Mouse (Mus musculus) MEL (cell line): ENCODE measurements around the gene Tmem106a. TPM values are rescaled to one million over a fixed set of nuclear protein-coding genes. Genes with fewer than 3 reads are reported as not detected.

Source experiments
- DNase-seq: peaks from one replicate; pipeline ENCODE4 v3.0.0; 2011; ENCODE audit warnings: low read depth, low spot score
- H3K27ac ChIP-seq: 2 replicates; pipeline ENCODE4 v1.5.1; 2012; ENCODE audit warnings: low read depth, mild to moderate bottlenecking, control low read depth, low read length, moderate library complexity; ENCODE audit not compliant: control insufficient read depth
- H3K27me3 ChIP-seq, 2 experiments: fragments of 150-350 bp in 1 of 2; sonication (generic) in 1 of 2; 2 replicates each; pipeline ENCODE4 v1.6.1; 2012; ENCODE audit warnings: low read length in 2 of 2, mild to moderate bottlenecking in 2 of 2, improper control_type of control experiment in 1 of 2, moderate library complexity in 1 of 2; ENCODE audit not compliant: insufficient read depth in 2 of 2, control insufficient read depth in 1 of 2
- H3K36me3 ChIP-seq, 2 experiments: 2 replicates each; pipeline ENCODE4 v1.6.1; 2012 to 2014; ENCODE audit warnings: low read length in 2 of 2, improper control_type of control experiment in 1 of 2, inconsistent platforms in 1 of 2, mild to moderate bottlenecking in 1 of 2; ENCODE audit not compliant: insufficient read depth in 2 of 2, control insufficient read depth in 1 of 2
- H3K4me1 ChIP-seq, 2 experiments: fragments of 150-350 bp in 1 of 2; sonication (generic) in 1 of 2; 2 replicates each; pipeline ENCODE4 v1.6.1; 2012; ENCODE audit warnings: low read length in 2 of 2, improper control_type of control experiment in 1 of 2, mild to moderate bottlenecking in 1 of 2; ENCODE audit not compliant: insufficient read depth in 2 of 2, control insufficient read depth in 1 of 2
- H3K4me3 ChIP-seq, 2 experiments: fragments of 150-350 bp in 1 of 2; sonication (generic) in 1 of 2; 2 replicates each; pipeline ENCODE4 v1.5.1; 2012; ENCODE audit warnings: low read depth in 2 of 2, low read length in 2 of 2, mild to moderate bottlenecking in 2 of 2, moderate library complexity in 2 of 2, control low read depth in 1 of 2, improper control_type of control experiment in 1 of 2; ENCODE audit not compliant: control insufficient read depth in 1 of 2, insufficient read depth in 1 of 2
- H3K79me2 ChIP-seq: 2 replicates; pipeline ENCODE4 v1.6.1; 2012; ENCODE audit warnings: mild to moderate bottlenecking, low read length, moderate library complexity; ENCODE audit not compliant: control insufficient read depth, poor library complexity, insufficient read depth
- H3K9ac ChIP-seq: 2 replicates; pipeline ENCODE4 v1.6.1; 2012; ENCODE audit warnings: low read depth, mild to moderate bottlenecking, control low read depth, low read length, moderate library complexity; ENCODE audit not compliant: control insufficient read depth, poor library complexity, severe bottlenecking
- H3K9me3 ChIP-seq: fragments of 150-350 bp; sonication (generic); replicated peaks from 2 replicates; pipeline ENCODE4 v1.6.1; 2012; ENCODE audit warnings: mild to moderate bottlenecking, low read length, improper control_type of control experiment, moderate library complexity; ENCODE audit not compliant: insufficient read depth
- CHD1 ChIP-seq: IDR thresholded peaks from 2 replicates; pipeline ENCODE4 v1.6.1; 2012; ENCODE audit warnings: low read depth, mild to moderate bottlenecking, inconsistent platforms, low read length, improper control_type of control experiment
- CHD2 ChIP-seq: IDR thresholded peaks from 2 replicates; pipeline ENCODE4 v1.6.1; 2011; ENCODE audit warnings: low read length, improper control_type of control experiment
- CTCF ChIP-seq, 3 experiments: IDR thresholded peaks in 2 of 3; conservative IDR thresholded peaks in 1 of 3; 2 replicates each; pipeline ENCODE4 v1.5.1; 2011 to 2012; ENCODE audit warnings: low read length in 3 of 3, low read depth in 2 of 3, mild to moderate bottlenecking in 2 of 3, improper control_type of control experiment in 1 of 3, inconsistent platforms in 1 of 3, mixed read lengths in 1 of 3, moderate library complexity in 1 of 3; ENCODE audit not compliant: control insufficient read depth in 1 of 3, insufficient read depth in 1 of 3, poor library complexity in 1 of 3, severe bottlenecking in 1 of 3
- EP300 ChIP-seq, 2 experiments: IDR thresholded peaks; 2 replicates each; pipeline ENCODE4 v1.6.1; 2011; ENCODE audit warnings: improper control_type of control experiment in 2 of 2, low read length in 2 of 2, low read depth in 1 of 2, mild to moderate bottlenecking in 1 of 2
- HCFC1 ChIP-seq: IDR thresholded peaks from 2 replicates; pipeline ENCODE4 v1.6.1; 2012; ENCODE audit warnings: low read depth, mild to moderate bottlenecking, inconsistent platforms, low read length, improper control_type of control experiment, moderate library complexity
- MAX ChIP-seq: IDR thresholded peaks from 2 replicates; pipeline ENCODE4 v1.6.1; 2011; ENCODE audit warnings: low read length, improper control_type of control experiment
- MAZ ChIP-seq: IDR thresholded peaks from 2 replicates; pipeline ENCODE4 v1.6.1; 2012; ENCODE audit warnings: low read depth, mild to moderate bottlenecking, inconsistent platforms, low read length, improper control_type of control experiment
- MXI1 ChIP-seq: IDR thresholded peaks from 2 replicates; pipeline ENCODE4 v1.6.1; 2011; ENCODE audit warnings: mild to moderate bottlenecking, low read depth, low read length, improper control_type of control experiment
- MYC ChIP-seq: IDR thresholded peaks from 2 replicates; pipeline ENCODE4 v1.6.1; 2011; ENCODE audit warnings: low read depth, mild to moderate bottlenecking, low read length, improper control_type of control experiment, moderate library complexity
- NRF1 ChIP-seq: IDR thresholded peaks from 2 replicates; pipeline ENCODE4 v1.6.1; 2014; ENCODE audit warnings: low read depth, mild to moderate bottlenecking, inconsistent platforms, low read length, improper control_type of control experiment, moderate library complexity; ENCODE audit not compliant: poor library complexity, insufficient read depth, severe bottlenecking
- RCOR1 ChIP-seq: IDR thresholded peaks from 2 replicates; pipeline ENCODE4 v1.6.1; 2012; ENCODE audit warnings: low read depth, mild to moderate bottlenecking, inconsistent platforms, low read length, improper control_type of control experiment
- SMC3 ChIP-seq: IDR thresholded peaks from 2 replicates; pipeline ENCODE4 v1.6.1; 2011; ENCODE audit warnings: low read depth, low read length, improper control_type of control experiment
- TBP ChIP-seq: IDR thresholded peaks from 2 replicates; pipeline ENCODE4 v1.8.0; 2011; ENCODE audit warnings: low read depth, low read length, improper control_type of control experiment
- TCF12 ChIP-seq: IDR thresholded peaks from 2 replicates; pipeline ENCODE4 v1.6.1; 2014; ENCODE audit warnings: low read depth, mild to moderate bottlenecking, inconsistent platforms, low read length, improper control_type of control experiment, moderate library complexity
- USF1 ChIP-seq: IDR thresholded peaks from 2 replicates; pipeline ENCODE4 v1.6.1; 2014; ENCODE audit warnings: low read depth, mild to moderate bottlenecking, inconsistent platforms, low read length, improper control_type of control experiment, moderate library complexity
- ZC3H11A ChIP-seq: IDR thresholded peaks from 2 replicates; pipeline ENCODE4 v1.6.1; 2012; ENCODE audit warnings: low read depth, mild to moderate bottlenecking, inconsistent platforms, low read length, improper control_type of control experiment
- ZKSCAN1 ChIP-seq: IDR thresholded peaks from 2 replicates; pipeline ENCODE4 v1.6.1; 2012; ENCODE audit warnings: low read depth, mild to moderate bottlenecking, inconsistent platforms, low read length, improper control_type of control experiment, moderate library complexity
- ZMIZ1 ChIP-seq: IDR thresholded peaks from 2 replicates; pipeline ENCODE4 v1.6.1; 2012; ENCODE audit warnings: low read depth, mild to moderate bottlenecking, inconsistent platforms, low read length, improper control_type of control experiment, moderate library complexity
- polyA plus RNA-seq, 2 experiments: library from polyadenylated mRNA; stranded (reverse) in 1 of 2; unstranded in 1 of 2; fragments of >175 nt in 1 of 2; fragments of >200 nt in 1 of 2; gene quantifications; 2 replicates each; pipeline versions ENCODE4 v1.2.1 to v1.2.4; 2012; ENCODE audit warnings: low replicate concordance in 2 of 2, low read depth in 1 of 2; ENCODE audit not compliant: insufficient read length in 2 of 2, insufficient read depth in 1 of 2, missing spikeins in 1 of 2
- total RNA-seq: library from RNA; depleted of rRNA; stranded (reverse); fragments of 300-350 nt; gene quantifications from 2 replicates; pipeline ENCODE4 v1.2.3, GENCODE M21; 2012

Gene Tmem106a
- total and polyA plus RNA-seq, 3 experiments: 0.23 to 0.81 TPM; not detected in 1

DNA sequence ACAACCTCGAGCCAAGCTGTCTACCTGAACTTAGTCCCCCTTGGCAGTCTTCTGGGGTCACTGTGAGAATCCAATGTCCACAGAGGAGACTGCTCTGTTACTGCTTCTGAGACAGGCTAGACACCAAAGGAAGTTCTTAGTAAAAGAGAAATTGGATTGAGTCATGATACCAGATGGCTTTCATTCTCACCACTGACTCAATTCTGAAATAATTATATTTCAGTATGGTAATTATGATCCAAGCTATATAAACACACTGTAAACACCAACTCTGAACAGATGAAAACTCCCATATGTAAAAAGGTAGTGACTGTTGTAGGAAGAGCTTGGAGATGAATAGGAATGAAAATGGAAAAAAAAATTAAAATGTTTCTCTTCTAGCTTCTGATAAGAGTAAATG lies 37.9 kb upstream of the Tmem106a start:
- no peak overlapping the region for H3K9ac ChIP-seq
- no peak overlapping the region for H3K27ac ChIP-seq
- no peak overlapping the region for H3K4me3 ChIP-seq
- H3K9me3 ChIP-seq: no peaks in the 10 kb centered on the region
- peaks cover 4% of the 10 kb centered on the region; the same call in 1 of the 2 replicates for H3K79me2 ChIP-seq
- peaks cover 2% of the 10 kb centered on the region in 2 experiments; a peak in 2 of 4 replicates for H3K4me1 ChIP-seq
- TF ChIP-seq ZKSCAN1 (no peak), CHD1 (no peak), TCF12 (no peak), MAZ (no peak), MXI1 (no peak), USF1 (no peak), MYC (no peak), CHD2 (no peak), HCFC1 (no peak), SMC3 (no peak), MAX (no peak), RCOR1 (no peak)
- TF ChIP-seq, all 39 proteins: peak for 0
- H3K36me3 ChIP-seq: peaks cover 0 to 8% of the 10 kb centered on the region in 2 experiments; a peak in 2 of 4 replicates
- no peaks in the 10 kb centered on the region for H3K27me3 ChIP-seq
- DNase-seq: no peak

DNA sequence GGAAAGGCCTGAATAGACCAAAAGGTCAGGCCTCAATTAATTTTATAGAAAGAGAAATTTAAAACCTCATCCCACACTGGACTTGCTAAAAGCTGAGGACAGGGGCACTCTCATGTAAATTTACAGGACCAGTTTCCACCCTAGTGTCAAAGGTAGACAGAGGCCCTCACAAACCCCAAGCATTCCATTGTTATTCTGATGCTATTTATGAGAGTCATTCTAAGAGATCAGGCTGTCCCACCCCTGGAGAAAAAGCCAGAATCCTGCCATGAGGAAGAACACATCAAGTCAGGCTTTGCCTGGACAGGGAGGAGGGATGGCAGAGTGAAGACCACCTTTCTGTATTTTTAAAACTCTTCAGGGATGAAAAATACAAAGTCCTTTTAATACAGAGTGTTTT lies 33.5 kb upstream of the Tmem106a start:
- Histone ChIP-seq H3K9ac (no peak overlapping the region), H3K79me2 (peaks cover 30% of the 10 kb centered on the region), H3K4me3 (no peak overlapping the region), H3K4me1 (peaks cover 0 to 7% of the 10 kb centered on the region in 2 experiments; a peak in 2 of 4 replicates), H3K27ac (no peak overlapping the region), H3K27me3 (no peaks in the 10 kb centered on the region), H3K36me3 (peaks cover 5 to 13% of the 10 kb centered on the region in 2 experiments), H3K9me3 (no peaks in the 10 kb centered on the region)
- TF ChIP-seq CTCF (IDR thresholded peaks at IDR 0.05 in 2 of 3, conservative IDR thresholded peaks at IDR 0.05 in 1 of 3; ENCODE audit: control insufficient read depth in 1 of 3, insufficient read depth in 1 of 3, low read depth in 2 of 3, low read length in 3 of 3, poor library complexity in 1 of 3, severe bottlenecking in 1 of 3) (no peak), USF1 (no peak), MXI1 (no peak), CHD2 (no peak), EP300 (IDR thresholded peaks at IDR 0.05; ENCODE audit: low read depth in 1 of 2, low read length in 2 of 2) (no peak), TBP (no peak), ZMIZ1 (no peak), MAX (no peak), RCOR1 (no peak), NRF1 (no peak), MYC (no peak), ZC3H11A (no peak), HCFC1 (no peak)
- no peak for DNase-seq
